Mouse (Mus musculus) hindbrain, embryonic 11.5 days (tissue): ENCODE data around the gene Spata19. TPM values are rescaled to one million over a fixed set of nuclear protein-coding genes. Genes with fewer than 3 reads are reported as not detected.
A peak's percentile ranks its signal among the peaks of the same experiment; 100 is the strongest.

Experiments
- ATAC-seq: fragments of 200-750 bp; cut with Nextera tagmentation; 2 replicates; pipeline ENCODE4 v1.8.0; 2017; ENCODE audit warnings: mild to moderate bottlenecking, moderate TSS enrichment, moderate library complexity; ENCODE audit not compliant: low FRiP score
- DNase-seq: peaks from one replicate; pipeline ENCODE4 v3.0.0-alpha.2; 2015; ENCODE audit warnings: low spot score
- H3K27ac ChIP-seq: fragments of 300-500 bp; sonication (generic); 2 replicates; pipeline ENCODE4 v1.5.1; 2014; ENCODE audit warnings: mild to moderate bottlenecking, low read depth, low read length
- H3K27me3 ChIP-seq: fragments of 300-500 bp; sonication (generic); 2 replicates; pipeline ENCODE4 v1.6.1; 2014; ENCODE audit warnings: mild to moderate bottlenecking, low read length, moderate library complexity, mixed read lengths; ENCODE audit not compliant: control insufficient read depth, insufficient read depth
- H3K36me3 ChIP-seq: fragments of 300-500 bp; sonication (generic); 2 replicates; pipeline ENCODE4 v1.6.1; 2014; ENCODE audit warnings: mild to moderate bottlenecking, low read length, moderate library complexity, mixed read lengths; ENCODE audit not compliant: control insufficient read depth, insufficient read depth
- H3K4me1 ChIP-seq: fragments of 300-500 bp; sonication (generic); replicated peaks from 2 replicates; pipeline ENCODE4 v1.6.1; 2014; ENCODE audit warnings: low read length, mixed read lengths; ENCODE audit not compliant: control insufficient read depth, insufficient read depth
- H3K4me2 ChIP-seq: fragments of 300-500 bp; sonication (generic); replicated peaks from 2 replicates; pipeline ENCODE4 v1.6.1; 2014; ENCODE audit warnings: mild to moderate bottlenecking, low read depth, low read length
- H3K4me3 ChIP-seq: fragments of 300-500 bp; sonication (generic); 2 replicates; pipeline ENCODE4 v1.5.1; 2014; ENCODE audit warnings: low read depth, low read length
- H3K9ac ChIP-seq: fragments of 300-500 bp; sonication (generic); 2 replicates; pipeline ENCODE4 v1.6.1; 2014; ENCODE audit warnings: low read depth, low read length
- H3K9me3 ChIP-seq: fragments of 300-500 bp; sonication (generic); 2 replicates; pipeline ENCODE4 v1.6.1; 2016; ENCODE audit warnings: low read length; ENCODE audit not compliant: control insufficient read depth
- WGBS: fragments of 180-500 bp; shearing (Covaris S2); extraction: QIAGEN DNeasy Blood & Tissue Kit; methylation state at CpG from one replicate; pipeline ENCODE4 v1.1.7; 2014; 5-methylcytosine and 5-hydroxymethylcytosine counted together
- polyA plus RNA-seq: library from polyadenylated mRNA; unstranded; fragments of >200 nt; fragmentation: Nextera tagmentation; extraction: Ambion mirVana; gene quantifications from 2 replicates; pipeline ENCODE4 v1.2.1, GENCODE M21; 2014

Gene Spata19
- polyA plus RNA-seq = not detected in 2 replicates

DNA sequence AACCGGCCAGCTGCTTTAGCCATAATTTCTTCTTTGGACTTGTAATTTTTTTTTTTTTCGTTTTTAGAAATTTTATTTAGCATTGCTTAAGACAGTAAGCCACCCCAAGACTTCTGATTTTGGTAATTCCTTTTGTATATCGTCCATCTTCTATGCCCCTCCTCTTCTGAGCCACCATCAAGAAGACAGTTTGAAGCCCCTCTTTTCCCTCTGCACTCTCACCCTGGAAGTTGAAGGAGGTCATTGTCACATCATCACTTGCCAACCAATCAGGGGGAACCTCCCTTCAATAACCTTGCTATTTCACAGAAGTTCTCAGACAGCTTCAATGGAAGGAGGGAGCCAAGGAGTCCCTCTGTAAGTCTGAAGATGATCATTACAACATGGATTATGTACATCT is at the start of gene Spata19:
Spata19 (plus strand) TSS at position 301 of the 400 bp plus-strand sequence.
- Histone ChIP-seq H3K4me3 (no peak within 1 kb of the TSS), H3K9me3 (no peaks in the 10 kb centered on the region), H3K27me3 (no peaks in the 10 kb centered on the region), H3K9ac (no peak within 1 kb of the TSS), H3K27ac (no peak within 1 kb of the TSS), H3K4me1 (no peaks in the 10 kb centered on the region), H3K4me2 (no peak within 1 kb of the TSS), H3K36me3 (no peaks in the 10 kb centered on the region)
- DNase-seq (no peak), ATAC-seq (no peak)
- WGBS = 88% methylated on average over 3 of the region's 3 CpGs

DNA sequence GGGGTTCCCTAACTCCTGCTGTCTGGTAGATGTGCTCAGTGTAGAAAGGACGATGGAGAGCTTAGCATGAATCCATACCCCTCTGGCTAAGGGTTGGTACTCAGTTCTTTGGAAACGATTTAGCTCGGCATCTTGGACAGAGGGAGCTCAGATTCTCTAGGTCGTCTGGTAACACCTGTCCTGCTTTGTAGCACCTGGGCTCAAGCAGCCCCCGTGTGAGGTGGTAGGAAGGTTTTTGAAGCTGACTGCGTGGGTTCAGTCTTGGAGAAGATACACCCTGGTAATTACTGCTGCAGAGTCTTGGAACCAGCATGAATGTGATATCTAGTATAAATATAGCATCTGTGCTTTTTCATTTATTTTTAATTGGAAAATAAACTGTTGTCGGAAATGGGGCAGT is 43.5 kb upstream of the Spata19 start:
- no peak overlapping the region for H3K9ac ChIP-seq
- H3K36me3 ChIP-seq = no peaks in the 10 kb centered on the region
- no peaks in the 10 kb centered on the region for H3K4me1 ChIP-seq
- no peak overlapping the region for H3K4me2 ChIP-seq
- no peaks in the 10 kb centered on the region for H3K27me3 ChIP-seq
- H3K9me3 ChIP-seq = no peaks in the 10 kb centered on the region
- DNase-seq (no peak), ATAC-seq (no peak)
- no peak overlapping the region for H3K27ac ChIP-seq
- WGBS = 88% methylated on average over 7 of the region's 7 CpGs
- H3K4me3 ChIP-seq = no peak overlapping the region

DNA sequence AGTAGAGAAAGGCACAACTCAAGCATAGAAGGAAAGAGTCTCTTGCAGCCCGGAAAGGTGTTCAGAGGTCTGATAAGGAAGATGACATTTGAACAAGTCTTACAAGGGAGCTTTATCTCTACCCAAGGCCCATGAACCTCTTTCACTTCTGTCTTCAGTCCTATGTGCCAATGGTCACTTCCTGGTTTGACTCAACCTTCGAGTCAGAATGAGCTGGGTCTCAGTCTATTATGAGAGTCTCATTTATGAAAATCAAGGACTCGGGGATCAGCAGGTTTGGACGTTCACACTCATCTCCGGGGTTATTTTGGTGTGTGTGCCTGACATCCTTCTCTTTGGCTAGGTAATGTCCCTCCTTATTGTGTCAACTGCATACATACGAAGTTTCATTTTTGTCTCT is 38.7 kb upstream of the Spata19 start:
- no peak overlapping the region for H3K27ac ChIP-seq
- H3K4me3 ChIP-seq = no peak overlapping the region
- ATAC-seq (no peak), DNase-seq (no peak)
- H3K36me3 ChIP-seq = no peaks in the 10 kb centered on the region
- WGBS = 93% methylated on average over 6 of the region's 6 CpGs
- no peaks in the 10 kb centered on the region for H3K4me1 ChIP-seq
- H3K27me3 ChIP-seq = no peaks in the 10 kb centered on the region
- no peaks in the 10 kb centered on the region for H3K9me3 ChIP-seq
- H3K9ac ChIP-seq = no peak overlapping the region
- no peak overlapping the region for H3K4me2 ChIP-seq

DNA sequence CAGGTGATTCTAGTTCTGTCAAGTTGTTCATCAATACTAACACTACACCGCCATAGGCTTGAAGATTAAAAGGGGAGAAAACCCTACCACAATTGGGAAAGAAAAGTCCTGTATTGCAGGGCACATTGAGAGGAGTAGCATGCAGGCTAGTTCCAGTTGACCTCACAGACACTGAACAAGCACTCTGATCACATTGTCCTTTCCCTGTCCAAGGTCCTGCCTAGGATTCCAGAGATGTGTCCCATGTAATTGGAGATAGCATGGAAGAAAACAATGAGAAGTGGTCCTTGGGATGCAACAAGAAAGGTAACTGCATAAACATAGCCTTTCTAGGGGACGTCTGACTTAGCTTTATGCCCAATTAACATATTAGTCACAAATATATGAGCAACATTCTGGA is 29.4 kb upstream of the Spata19 start:
- Histone ChIP-seq H3K9me3 (no peaks in the 10 kb centered on the region), H3K4me1 (no peaks in the 10 kb centered on the region), H3K4me2 (no peak overlapping the region), H3K27ac (no peak overlapping the region), H3K36me3 (no peaks in the 10 kb centered on the region), H3K27me3 (no peaks in the 10 kb centered on the region), H3K4me3 (no peak overlapping the region), H3K9ac (no peak overlapping the region)
- DNase-seq (peak; percentile 4), ATAC-seq (no peak)
- WGBS = 77% methylated on average over 2 of the region's 2 CpGs

DNA sequence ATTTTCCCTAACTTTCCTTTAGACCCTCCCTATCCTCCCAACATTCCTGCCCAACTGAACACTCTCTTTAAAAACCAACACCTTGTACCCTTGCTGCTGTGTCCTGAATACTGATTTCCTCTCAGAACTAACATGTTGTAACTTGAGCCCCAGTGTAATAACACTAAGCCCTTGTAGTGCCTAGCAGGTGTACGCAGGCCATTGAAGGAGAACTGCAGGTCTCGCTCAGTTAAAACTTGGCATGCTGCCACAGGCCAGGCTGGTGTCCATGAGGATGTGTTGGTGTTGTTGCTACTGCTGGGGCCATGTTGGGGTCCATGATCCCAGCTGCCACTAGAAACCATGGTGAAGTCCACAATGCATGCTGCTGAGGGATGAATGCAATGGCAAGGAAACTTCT is 27.5 kb upstream of the Spata19 start:
- DNase-seq (no peak), ATAC-seq (no peak)
- H3K4me1 ChIP-seq = no peaks in the 10 kb centered on the region
- no peaks in the 10 kb centered on the region for H3K36me3 ChIP-seq
- H3K4me3 ChIP-seq = no peak overlapping the region
- no peak overlapping the region for H3K27ac ChIP-seq
- H3K4me2 ChIP-seq = no peak overlapping the region
- no peaks in the 10 kb centered on the region for H3K9me3 ChIP-seq
- H3K9ac ChIP-seq = no peak overlapping the region
- H3K27me3 ChIP-seq = no peaks in the 10 kb centered on the region
- 87% methylated on average over 2 of the region's 2 CpGs for WGBS

DNA sequence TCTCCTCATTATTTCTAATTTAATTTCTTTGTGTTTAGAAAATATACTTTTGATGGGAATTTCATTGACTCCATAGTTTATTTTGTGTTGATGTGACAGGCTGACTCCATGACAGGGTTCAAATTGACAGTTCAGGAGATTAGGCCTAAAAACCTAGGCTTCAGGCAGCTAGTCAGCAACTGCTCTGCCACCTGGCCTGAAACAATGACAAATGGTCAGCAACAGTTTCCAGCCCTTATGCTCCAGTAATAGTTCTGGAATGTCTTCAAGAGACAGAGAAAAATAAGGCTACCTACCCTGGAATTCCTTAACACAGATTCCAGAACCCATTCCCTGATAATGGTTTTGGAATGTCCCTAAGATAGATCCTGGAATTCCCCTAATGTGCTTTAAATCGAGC is 20.9 kb upstream of the Spata19 start:
- Histone ChIP-seq H3K36me3 (no peaks in the 10 kb centered on the region), H3K27me3 (no peaks in the 10 kb centered on the region), H3K9ac (no peak overlapping the region), H3K4me1 (no peaks in the 10 kb centered on the region), H3K9me3 (no peaks in the 10 kb centered on the region), H3K4me3 (no peak overlapping the region), H3K27ac (no peak overlapping the region), H3K4me2 (no peak overlapping the region)
- WGBS = 71% methylated on average over 1 of the region's 1 CpGs
- DNase-seq = no peak
- no peak for ATAC-seq

DNA sequence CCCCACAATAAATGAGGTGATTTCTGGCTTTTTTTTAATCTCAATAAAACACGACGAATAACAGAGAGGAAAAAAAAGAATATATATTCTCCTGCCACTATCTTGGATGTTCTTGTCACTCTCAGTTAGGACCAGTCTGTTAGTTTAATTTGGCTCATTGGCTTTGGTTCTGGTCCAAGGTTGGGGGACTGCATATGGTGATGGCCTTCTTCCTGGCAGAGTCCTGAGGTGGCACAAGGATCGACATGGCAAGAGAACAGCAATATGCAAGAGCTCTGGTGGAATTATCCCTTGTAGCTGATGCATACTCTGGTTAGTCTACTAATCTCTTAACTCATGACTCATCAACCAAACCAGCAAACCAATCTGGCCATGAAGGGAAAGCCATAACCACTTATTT is 9.6 kb upstream of the Spata19 start:
- Histone ChIP-seq H3K4me3 (no peak overlapping the region), H3K9me3 (no peaks in the 10 kb centered on the region), H3K27ac (no peak overlapping the region), H3K27me3 (no peaks in the 10 kb centered on the region; the same call in 1 of the 2 replicates), H3K4me2 (no peak overlapping the region), H3K9ac (no peak overlapping the region), H3K36me3 (no peaks in the 10 kb centered on the region), H3K4me1 (no peaks in the 10 kb centered on the region)
- no peak for ATAC-seq
- DNase-seq = no peak
- 93% methylated on average over 3 of the region's 3 CpGs for WGBS

DNA sequence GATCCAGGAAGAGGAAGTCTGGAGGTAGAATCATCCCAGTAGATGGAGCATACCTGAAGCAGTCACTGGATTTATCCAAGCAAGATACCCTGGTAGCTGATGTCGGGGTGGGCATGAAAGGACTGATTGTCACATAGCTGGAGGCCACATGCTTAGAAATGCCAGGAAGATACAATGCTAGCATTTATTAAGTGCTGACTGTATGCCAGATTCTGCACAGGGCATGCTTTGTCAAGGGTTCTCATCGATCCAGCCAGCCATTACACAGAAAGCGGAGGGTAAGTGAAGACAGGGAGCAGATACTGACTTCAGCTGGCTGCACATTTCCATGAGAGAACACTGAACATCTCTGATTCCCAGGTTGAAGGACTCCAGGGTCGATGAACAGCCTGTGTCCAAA is 4.6 kb downstream of the Spata19 start:
- Histone ChIP-seq H3K4me3 (no peak overlapping the region), H3K27ac (no peak overlapping the region), H3K36me3 (no peaks in the 10 kb centered on the region), H3K4me1 (no peaks in the 10 kb centered on the region), H3K4me2 (no peak overlapping the region), H3K9me3 (no peaks in the 10 kb centered on the region), H3K27me3 (no peaks in the 10 kb centered on the region), H3K9ac (no peak overlapping the region)
- 86% methylated on average over 4 of the region's 4 CpGs for WGBS
- ATAC-seq = no peak
- DNase-seq = no peak

DNA sequence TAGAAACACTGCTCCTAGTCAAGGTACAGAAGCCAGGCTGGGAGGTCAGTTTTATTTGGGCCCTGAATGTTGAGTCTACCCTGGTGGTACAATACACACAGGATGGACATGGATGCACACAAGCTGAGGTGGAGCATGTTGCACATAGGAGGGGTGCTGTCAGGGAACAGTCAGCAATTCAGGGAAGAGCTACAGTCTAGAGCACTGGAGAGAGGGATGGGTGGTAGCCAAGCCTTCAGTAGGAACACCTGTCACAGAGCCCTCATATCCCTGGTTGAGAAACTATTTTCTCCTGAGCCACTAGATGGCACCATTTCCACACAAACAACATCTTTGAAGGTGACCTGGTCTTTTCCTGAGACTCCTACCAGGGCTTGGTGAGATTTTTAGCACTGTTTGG is 13.1 kb downstream of the Spata19 start:
- Histone ChIP-seq H3K4me2 (no peak overlapping the region), H3K9me3 (no peaks in the 10 kb centered on the region), H3K27ac (no peak overlapping the region), H3K27me3 (no peaks in the 10 kb centered on the region), H3K4me1 (no peaks in the 10 kb centered on the region), H3K9ac (no peak overlapping the region), H3K36me3 (no peaks in the 10 kb centered on the region), H3K4me3 (no peak overlapping the region)
- DNase-seq (peak; percentile 82), ATAC-seq (no peak)
